Mouse (Mus musculus) limb, embryonic 13.5 days (tissue): ENCODE measurements at regions not wholly inside any gene's neighbourhood (a gene's known extent, or its start where the extent isn't known, plus 50 kb on each side); places are given as distances from the start of the nearest gene placed in this dataset.

Experiments
- ATAC-seq: fragments of 200-750 bp; cut with Nextera tagmentation; 2 replicates; pipeline ENCODE4 v1.8.0; 2017; ENCODE audit warnings: low read depth, moderate number of reproducible peaks, moderate TSS enrichment; ENCODE audit not compliant: low FRiP score
- H3K27ac ChIP-seq: fragments of 300-500 bp; sonication (generic); 2 replicates; pipeline ENCODE4 v1.5.1; 2015; ENCODE audit warnings: inconsistent platforms, mild to moderate bottlenecking, moderate library complexity
- H3K27me3 ChIP-seq: fragments of 300-500 bp; sonication (generic); 2 replicates; pipeline ENCODE4 v1.6.1; 2015; ENCODE audit warnings: mild to moderate bottlenecking, inconsistent platforms
- H3K36me3 ChIP-seq: fragments of 300-500 bp; sonication (generic); 2 replicates; pipeline ENCODE4 v1.6.1; 2015; ENCODE audit warnings: inconsistent platforms, mild to moderate bottlenecking, moderate library complexity
- H3K4me1 ChIP-seq: fragments of 300-500 bp; sonication (generic); 2 replicates; pipeline ENCODE4 v1.6.1; 2015; ENCODE audit warnings: inconsistent platforms
- H3K4me2 ChIP-seq: fragments of 300-500 bp; sonication (generic); replicated peaks from 2 replicates; pipeline ENCODE4 v1.6.1; 2015; ENCODE audit warnings: inconsistent platforms, mild to moderate bottlenecking, moderate library complexity
- H3K4me3 ChIP-seq: fragments of 300-500 bp; sonication (generic); 2 replicates; pipeline ENCODE4 v1.5.1; 2015; ENCODE audit warnings: moderate library complexity, mild to moderate bottlenecking, inconsistent platforms
- H3K9ac ChIP-seq: fragments of 300-500 bp; sonication (generic); 2 replicates; pipeline ENCODE4 v1.6.1; 2015; ENCODE audit warnings: mild to moderate bottlenecking, inconsistent platforms
- H3K9me3 ChIP-seq: fragments of 300-500 bp; sonication (generic); 2 replicates; pipeline ENCODE4 v1.6.1; 2016; ENCODE audit warnings: inconsistent platforms
- WGBS: fragments of 180-500 bp; shearing (Covaris S2); methylation state at CpG from one replicate; pipeline ENCODE4 v1.1.7; 2015; 5-methylcytosine and 5-hydroxymethylcytosine counted together

GRCm38 (mm10) chr14:106520808-106521207 is 414.8 kb downstream of the Trim52 start:
- 54% methylated on average over 8 of the region's 8 CpGs for WGBS
- H3K36me3 ChIP-seq, result no peaks in the 10 kb centered on the region
- no peak overlapping the region for H3K4me3 ChIP-seq
- H3K27ac ChIP-seq, result no peak overlapping the region
- no peaks in the 10 kb centered on the region for H3K4me1 ChIP-seq
- H3K9me3 ChIP-seq, result no peaks in the 10 kb centered on the region
- H3K27me3 ChIP-seq, result no peaks in the 10 kb centered on the region
- H3K9ac ChIP-seq, result no peak overlapping the region
- H3K4me2 ChIP-seq, result no peak overlapping the region
- no peak for ATAC-seq

- no peak for ATAC-seq
- H3K27me3 ChIP-seq, result no peaks in the 10 kb centered on the region
- H3K9ac ChIP-seq, result no peak overlapping the region
- H3K9me3 ChIP-seq, result no peaks in the 10 kb centered on the region
- H3K4me2 ChIP-seq, result no peak overlapping the region
- no peaks in the 10 kb centered on the region for H3K36me3 ChIP-seq
- no peak overlapping the region for H3K4me3 ChIP-seq
- H3K4me1 ChIP-seq, result no peaks in the 10 kb centered on the region
- whole genome bisulfite sequencing, result 20% methylated on average over 1 of the region's 1 CpGs
- H3K27ac ChIP-seq, result no peak overlapping the region
These were observed 444.2 kb downstream of the Trim52 start for GRCm38 (mm10) chr14:106550150-106550549.

GRCm38 (mm10) chr14:106579281-106579680 is 473.3 kb downstream of the Trim52 start:
- H3K27ac ChIP-seq, result no peak overlapping the region
- H3K36me3 ChIP-seq, result no peaks in the 10 kb centered on the region
- H3K4me1 ChIP-seq, result no peaks in the 10 kb centered on the region
- H3K9ac ChIP-seq, result no peak overlapping the region
- ATAC-seq, result no peak
- H3K4me2 ChIP-seq, result no peak overlapping the region
- 81% methylated on average over 2 of the region's 2 CpGs for WGBS
- H3K9me3 ChIP-seq, result no peaks in the 10 kb centered on the region
- H3K4me3 ChIP-seq, result no peak overlapping the region
- no peaks in the 10 kb centered on the region for H3K27me3 ChIP-seq

- Histone ChIP-seq H3K4me2 (no peak overlapping the region), H3K9ac (no peak overlapping the region), H3K4me3 (no peak overlapping the region), H3K4me1 (no peaks in the 10 kb centered on the region), H3K9me3 (no peaks in the 10 kb centered on the region), H3K27me3 (no peaks in the 10 kb centered on the region), H3K27ac (no peak overlapping the region), H3K36me3 (no peaks in the 10 kb centered on the region)
- WGBS, result 84% methylated on average over 6 of the region's 6 CpGs
- ATAC-seq, result no peak
These were observed 475.9 kb downstream of the Trim52 start for GRCm38 (mm10) chr14:106581886-106582285.

GRCm38 (mm10) chr14:106593352-106593751 is 487.4 kb downstream of the Trim52 start:
- no peaks in the 10 kb centered on the region for H3K9me3 ChIP-seq
- ATAC-seq, result no peak
- WGBS, result 84% methylated on average over 9 of the region's 9 CpGs

GRCm38 (mm10) chr14:106593980-106594379 is 488.0 kb downstream of the Trim52 start:
- Histone ChIP-seq H3K9ac (no peak overlapping the region), H3K27me3 (no peaks in the 10 kb centered on the region), H3K4me1 (no peaks in the 10 kb centered on the region), H3K9me3 (no peaks in the 10 kb centered on the region), H3K36me3 (no peaks in the 10 kb centered on the region), H3K4me3 (no peak overlapping the region), H3K4me2 (no peak overlapping the region), H3K27ac (no peak overlapping the region)
- WGBS, result 80% methylated on average over 3 of the region's 3 CpGs
- ATAC-seq, result no peak

More at GRCm38 (mm10) chr14:106593352-106593751, 487.4 kb downstream of the Trim52 start:
- Histone ChIP-seq H3K4me1 (no peaks in the 10 kb centered on the region), H3K4me3 (no peak overlapping the region), H3K9ac (no peak overlapping the region), H3K27ac (no peak overlapping the region), H3K4me2 (no peak overlapping the region), H3K27me3 (no peaks in the 10 kb centered on the region), H3K36me3 (no peaks in the 10 kb centered on the region)

GRCm38 (mm10) chr14:106607041-106607440 is 501.0 kb downstream of the Trim52 start:
- H3K36me3 ChIP-seq, result no peaks in the 10 kb centered on the region
- no peak overlapping the region for H3K9ac ChIP-seq
- H3K27ac ChIP-seq, result no peak overlapping the region
- WGBS, result 10% methylated on average over 3 of the region's 3 CpGs
- peaks cover 8% of the 10 kb centered on the region; the same call in 1 of the 2 replicates for H3K4me1 ChIP-seq
- no peak overlapping the region for H3K4me3 ChIP-seq
- no peaks in the 10 kb centered on the region for H3K27me3 ChIP-seq
- H3K9me3 ChIP-seq, result no peaks in the 10 kb centered on the region
- H3K4me2 ChIP-seq, result no peak overlapping the region
- no peak; the same call in 1 of the 2 replicates for ATAC-seq

- Histone ChIP-seq H3K9ac (no peak overlapping the region), H3K27ac (no peak overlapping the region), H3K4me2 (no peak overlapping the region), H3K9me3 (no peaks in the 10 kb centered on the region), H3K27me3 (no peaks in the 10 kb centered on the region), H3K4me3 (no peak overlapping the region), H3K36me3 (no peaks in the 10 kb centered on the region), H3K4me1 (peaks cover 8% of the 10 kb centered on the region; the same call in 1 of the 2 replicates)
- 64% methylated on average over 7 of the region's 7 CpGs for WGBS
- no peak for ATAC-seq
These were observed 502.4 kb downstream of the Trim52 start for GRCm38 (mm10) chr14:106608341-106608927.
